Mouse (Mus musculus): ENCODE results near the gene Herc1.

The Herc1 gene

GRCm38 (mm10) chr9:66501248-66501647 lies 151.0 kb downstream of the Herc1 start:
- DNase-seq (ENCODE audit: low spot score): no peak

- no peak for DNase-seq (ENCODE audit: low spot score)
Observed at GRCm38 (mm10) chr9:66503879-66504411, 153.7 kb downstream of the Herc1 start.

- no peak for DNase-seq (ENCODE audit: low spot score)
Observed at GRCm38 (mm10) chr9:66504518-66504917, 154.3 kb downstream of the Herc1 start.

- DNase-seq (ENCODE audit: low spot score): peak; percentile 33
Observed at GRCm38 (mm10) chr9:66505141-66505917, 155.1 kb downstream of the Herc1 start.

GRCm38 (mm10) chr9:66506011-66506410 lies 155.8 kb downstream of the Herc1 start:
- DNase-seq (ENCODE audit: low spot score): peak; percentile 87

GRCm38 (mm10) chr9:66506424-66506823 lies 156.2 kb downstream of the Herc1 start:
- DNase-seq (ENCODE audit: low spot score): no peak

GRCm38 (mm10) chr9:66507684-66508083 lies 157.4 kb downstream of the Herc1 start:
- DNase-seq (ENCODE audit: low spot score): no peak

GRCm38 (mm10) chr9:66508890-66509399 lies 158.7 kb downstream of the Herc1 start:
- DNase-seq (ENCODE audit: low spot score): no peak

GRCm38 (mm10) chr9:66510351-66510841 lies 160.1 kb downstream of the Herc1 start:
- no peak for DNase-seq (ENCODE audit: low spot score)

- peak; percentile 44 for DNase-seq (ENCODE audit: low spot score)
Observed at GRCm38 (mm10) chr9:66510944-66511343, 160.7 kb downstream of the Herc1 start.

GRCm38 (mm10) chr9:66511580-66512350 lies 161.5 kb downstream of the Herc1 start:
- DNase-seq (ENCODE audit: low spot score): peak; percentile 94

- peak; percentile 85 for DNase-seq (ENCODE audit: low spot score)
Observed at GRCm38 (mm10) chr9:66512351-66512671, 162.1 kb downstream of the Herc1 start.

GRCm38 (mm10) chr9:66513150-66513549 lies 162.9 kb downstream of the Herc1 start:
- DNase-seq (ENCODE audit: low spot score): peak; percentile 50

GRCm38 (mm10) chr9:66513661-66514255 lies 163.5 kb downstream of the Herc1 start:
- no peak for DNase-seq (ENCODE audit: low spot score)

GRCm38 (mm10) chr9:66514256-66514770 lies 164.1 kb downstream of the Herc1 start, which contains the start of gene Fbxl22:
Gene Fbxl22 (minus strand): TSS chr9:66514593.
- DNase-seq (ENCODE audit: low spot score): no peak

GRCm38 (mm10) chr9:66515115-66515514 lies 164.9 kb downstream of the Herc1 start:
- DNase-seq (ENCODE audit: low spot score): no peak

- no peak for DNase-seq (ENCODE audit: low spot score)
Observed at GRCm38 (mm10) chr9:66515680-66516210, 165.5 kb downstream of the Herc1 start.

- DNase-seq (ENCODE audit: low spot score): no peak
Observed at GRCm38 (mm10) chr9:66516296-66516940, 166.2 kb downstream of the Herc1 start.

GRCm38 (mm10) chr9:66517746-66518145 lies 167.5 kb downstream of the Herc1 start:
- no peak for DNase-seq (ENCODE audit: low spot score)

- DNase-seq (ENCODE audit: low spot score): no peak
Observed at GRCm38 (mm10) chr9:66518251-66518650, 168.0 kb downstream of the Herc1 start.

GRCm38 (mm10) chr9:66518901-66519300 lies 168.7 kb downstream of the Herc1 start:
- no peak for DNase-seq (ENCODE audit: low spot score)

All from retina, embryonic 14.5 days (tissue).